10 mouse cellular contexts compared by ENCODE assay signal in the genomic region with DNA sequence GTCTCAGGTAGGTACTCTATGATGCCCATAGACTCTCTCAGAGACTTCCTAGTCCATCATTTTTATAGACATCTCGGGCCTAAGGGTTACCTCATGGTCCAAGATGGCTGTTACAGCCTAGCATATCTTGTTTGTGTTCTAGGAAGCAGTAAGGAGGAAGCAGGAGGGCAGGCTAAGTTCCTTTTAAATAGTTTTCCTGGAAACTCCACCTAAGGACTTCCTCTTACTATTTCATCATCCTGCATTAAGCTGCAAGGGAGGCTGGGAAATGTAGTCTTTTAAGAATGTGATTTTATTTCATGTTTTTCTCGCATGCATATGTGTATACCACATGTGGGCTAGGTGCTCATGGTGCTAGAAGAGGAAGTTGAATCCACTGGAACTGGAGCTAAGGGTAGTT. TPM values are rescaled to one million over a fixed set of nuclear protein-coding genes. Genes with fewer than 3 reads are reported as not detected.
DNase-seq lines count a peak whose midpoint lies in the region; ATAC-seq lines count a peak whose summit lies in the region.
"Had no signal": no experiment of that assay in that cellular context is flagged by ENCODE, and none has a peak within 500 bp of the region (broad histone marks: within the 10 kb centered on the region; RNA-seq: fewer than 3 reads in every experiment).

No protein-coding gene starts in this region.

- WGBS in forebrain, embryonic 14.5 days = 78% methylated on average over 2 of the region's 2 CpGs
- 71% methylated on average over 2 of the region's 2 CpGs for WGBS in forebrain, embryonic 15.5 days
- WGBS in liver, embryonic 12.5 days (ENCODE audit: insufficient replicate concordance) = 43% methylated on average over 2 of the region's 2 CpGs
- 81% methylated on average over 2 of the region's 2 CpGs for WGBS in neural tube, embryonic 15.5 days

- ATAC-seq in forebrain, embryonic 14.5 days = no peak
- ATAC-seq in forebrain, embryonic 15.5 days (replicated peaks) = no peak
- ATAC-seq in activated CD4-positive, CD25-positive, alpha-beta regulatory T cell, adult 4 months = peak; percentile 77
- ATAC-seq in liver, embryonic 12.5 days = peak; percentile 81
- ATAC-seq in neural tube, embryonic 15.5 days (ENCODE audit: low FRiP score) = no peak

- H3K27ac ChIP-seq in forebrain, embryonic 14.5 days (ENCODE audit: low read depth, low read length) = no peak overlapping the region
- no peak overlapping the region for H3K27ac ChIP-seq in forebrain, embryonic 15.5 days (replicated peaks)
- peak overlapping the region; percentile 83 for H3K27ac ChIP-seq in liver, embryonic 12.5 days
- no peak overlapping the region for H3K27ac ChIP-seq in neural tube, embryonic 15.5 days (replicated peaks)
- H3K27ac ChIP-seq: limb, embryonic 12.5 days had no signal

- H3K27me3 ChIP-seq in forebrain, embryonic 14.5 days (replicated peaks; ENCODE audit: control insufficient read depth, insufficient read depth, low read length) = no peaks in the 10 kb centered on the region
- H3K27me3 ChIP-seq in forebrain, embryonic 15.5 days = no peaks in the 10 kb centered on the region
- peaks cover 3% of the 10 kb centered on the region for H3K27me3 ChIP-seq in liver, embryonic 12.5 days (replicated peaks)
- H3K27me3 ChIP-seq in neural tube, embryonic 15.5 days (replicated peaks) = no peaks in the 10 kb centered on the region
- H3K27me3 ChIP-seq: limb, embryonic 12.5 days had no signal

- no peaks in the 10 kb centered on the region for H3K4me1 ChIP-seq in forebrain, embryonic 14.5 days (ENCODE audit: control insufficient read depth, insufficient read depth, low read length)
- H3K4me1 ChIP-seq in forebrain, embryonic 15.5 days = no peaks in the 10 kb centered on the region
- peaks cover 27% of the 10 kb centered on the region for H3K4me1 ChIP-seq in liver, embryonic 12.5 days
- H3K4me1 ChIP-seq in neural tube, embryonic 15.5 days = peaks cover under 1% of the 10 kb centered on the region; the same call in 1 of the 2 replicates
- H3K4me1 ChIP-seq: limb, embryonic 12.5 days had no signal

- no peak overlapping the region for H3K4me3 ChIP-seq in forebrain, embryonic 14.5 days (ENCODE audit: low read depth, low read length)
- no peak overlapping the region for H3K4me3 ChIP-seq in forebrain, embryonic 15.5 days
- no peak overlapping the region for H3K4me3 ChIP-seq in liver, embryonic 12.5 days
- no peak overlapping the region for H3K4me3 ChIP-seq in neural tube, embryonic 15.5 days (replicated peaks)
- H3K4me3 ChIP-seq: limb, embryonic 12.5 days had no signal

- no peaks in the 10 kb centered on the region for H3K9me3 ChIP-seq in forebrain, embryonic 14.5 days (replicated peaks; ENCODE audit: control insufficient read depth, low read length)
- no peaks in the 10 kb centered on the region for H3K9me3 ChIP-seq in forebrain, embryonic 15.5 days
- H3K9me3 ChIP-seq in liver, embryonic 12.5 days (replicated peaks) = no peaks in the 10 kb centered on the region
- H3K9me3 ChIP-seq in neural tube, embryonic 15.5 days (replicated peaks) = no peaks in the 10 kb centered on the region
- H3K9me3 ChIP-seq: limb, embryonic 12.5 days had no signal

- H3K9ac ChIP-seq in forebrain, embryonic 14.5 days (ENCODE audit: low read length) = no peak overlapping the region
- H3K9ac ChIP-seq in forebrain, embryonic 15.5 days (replicated peaks) = no peak overlapping the region
- H3K9ac ChIP-seq in liver, embryonic 12.5 days = peak overlapping the region; percentile 45; the same call in 1 of the 2 replicates
- H3K9ac ChIP-seq in neural tube, embryonic 15.5 days (replicated peaks) = no peak overlapping the region
- H3K9ac ChIP-seq: limb, embryonic 12.5 days had no signal

- H3K36me3 ChIP-seq in forebrain, embryonic 14.5 days (ENCODE audit: control insufficient read depth, insufficient read depth, low read length) = no peaks in the 10 kb centered on the region
- no peaks in the 10 kb centered on the region for H3K36me3 ChIP-seq in forebrain, embryonic 15.5 days
- no peaks in the 10 kb centered on the region for H3K36me3 ChIP-seq in liver, embryonic 12.5 days
- H3K36me3 ChIP-seq in neural tube, embryonic 15.5 days = no peaks in the 10 kb centered on the region
- H3K36me3 ChIP-seq: limb, embryonic 12.5 days had no signal

- H3K4me2 ChIP-seq in forebrain, embryonic 14.5 days (ENCODE audit: low read length) = no peak overlapping the region
- no peak overlapping the region for H3K4me2 ChIP-seq in forebrain, embryonic 15.5 days (replicated peaks)
- peak overlapping the region; percentile 12 for H3K4me2 ChIP-seq in liver, embryonic 12.5 days
- no peak overlapping the region for H3K4me2 ChIP-seq in neural tube, embryonic 15.5 days
- H3K4me2 ChIP-seq: limb, embryonic 12.5 days had no signal

- DNase-seq in forebrain, embryonic 14.5 days (ENCODE audit: low spot score) = peak; percentile 32
- peak; percentile 38 for DNase-seq in 3134 (ENCODE audit: extremely low read depth, insufficient read length, low spot score)
- DNase-seq in urinary bladder, adult 18-20 months (ENCODE audit: low spot score in 2 of 2) = no peak
- no peak for DNase-seq in layer of hippocampus, adult 8-10 months (ENCODE audit: low spot score in 2 of 2)
- DNase-seq: right cerebral cortex, postnatal 4 days had no signal

RNA-seq across cellular contexts. Expression of a gene that starts 6.2 kb away (rescaled TPM):
- polyA plus RNA-seq in forebrain, embryonic 14.5 days (2014; fragmentation: Nextera tagmentation; extraction: Ambion mirVana) = 19.6 and 24.9 TPM in 2 replicates
- 31.6 and 33.6 TPM in 2 replicates for polyA plus RNA-seq in forebrain, embryonic 15.5 days (2015; fragmentation: Nextera tagmentation; extraction: Ambion mirVana)
- polyA plus RNA-seq in activated CD4-positive, CD25-positive, alpha-beta regulatory T cell, adult 4 months (2017; shearing (Covaris generic)) = 10 to 100 TPM; 17.5 to 21.1 TPM
- 23.2 and 23.9 TPM in 2 replicates for polyA plus RNA-seq in liver, embryonic 12.5 days (2016; fragmentation: Nextera tagmentation; extraction: Ambion mirVana)
- polyA plus RNA-seq in neural tube, embryonic 15.5 days (2015; fragmentation: Nextera tagmentation; extraction: Ambion mirVana) = 23.4 and 25.3 TPM in 2 replicates
- total RNA-seq in layer of hippocampus, adult 8-10 months (2022) = 100 to 1,000 TPM; 103 to 112 (median 106) TPM

RNA-seq across cellular contexts. Expression of a gene that starts 31.6 kb away (rescaled TPM):
- 42.1 and 42.7 TPM in 2 replicates for polyA plus RNA-seq in forebrain, embryonic 14.5 days (2014; fragmentation: Nextera tagmentation; extraction: Ambion mirVana)
- 31.7 and 38.5 TPM in 2 replicates for polyA plus RNA-seq in forebrain, embryonic 15.5 days (2015; fragmentation: Nextera tagmentation; extraction: Ambion mirVana)
- polyA plus RNA-seq in activated CD4-positive, CD25-positive, alpha-beta regulatory T cell, adult 4 months (2017; shearing (Covaris generic)) = 10 to 100 TPM; 35.0 to 48.0 TPM
- polyA plus RNA-seq in liver, embryonic 12.5 days (2016; fragmentation: Nextera tagmentation; extraction: Ambion mirVana) = 32.9 and 33.5 TPM in 2 replicates
- 27.8 TPM in 2 replicates for polyA plus RNA-seq in neural tube, embryonic 15.5 days (2015; fragmentation: Nextera tagmentation; extraction: Ambion mirVana)
- 100 to 1,000 TPM; 150 to 185 (median 163) TPM for total RNA-seq in layer of hippocampus, adult 8-10 months (2022)

Comparison
In these comparisons a context has a peak if more than half of its experiments do, and no peak if none do; other contexts are left out.
1. ATAC-seq: peak in activated CD4-positive, CD25-positive, alpha-beta regulatory T cell, adult 4 months (single experiment) and liver, embryonic 12.5 days (single experiment); none in forebrain, embryonic 14.5 days (single experiment), forebrain, embryonic 15.5 days (single experiment) and neural tube, embryonic 15.5 days (single experiment).
2. DNase-seq: peak in forebrain, embryonic 14.5 days (single experiment) and 3134 (single experiment); none in urinary bladder, adult 18-20 months (0 of 2) and layer of hippocampus, adult 8-10 months (0 of 2).